Mouse (Mus musculus) forebrain, embryonic 12.5 days (tissue): ENCODE data around the gene Ptf1a. TPM values are rescaled to one million over a fixed set of nuclear protein-coding genes. Genes with fewer than 3 reads are reported as not detected.

Experiments
- ATAC-seq: fragments of 200-750 bp; cut with Nextera tagmentation; 2 replicates; pipeline ENCODE4 v1.8.0; 2017; ENCODE audit warnings: moderate TSS enrichment; ENCODE audit not compliant: low FRiP score
- H3K27ac ChIP-seq: fragments of 300-500 bp; sonication (generic); 2 replicates; pipeline ENCODE4 v1.5.1; 2016; ENCODE audit warnings: mild to moderate bottlenecking
- H3K27me3 ChIP-seq: fragments of 300-500 bp; sonication (generic); 2 replicates; pipeline ENCODE4 v1.6.1; 2016; ENCODE audit warnings: mild to moderate bottlenecking
- H3K36me3 ChIP-seq: fragments of 300-500 bp; sonication (generic); replicated peaks from 2 replicates; pipeline ENCODE4 v1.6.1; 2016; ENCODE audit warnings: mild to moderate bottlenecking
- H3K4me1 ChIP-seq: fragments of 300-500 bp; sonication (generic); 2 replicates; pipeline ENCODE4 v1.6.1; 2016
- H3K4me2 ChIP-seq: fragments of 300-500 bp; sonication (generic); 2 replicates; pipeline ENCODE4 v1.6.1; 2016; ENCODE audit warnings: mild to moderate bottlenecking, moderate library complexity
- H3K4me3 ChIP-seq: fragments of 300-500 bp; sonication (generic); replicated peaks from 2 replicates; pipeline ENCODE4 v1.5.1; 2016; ENCODE audit warnings: mild to moderate bottlenecking
- H3K9ac ChIP-seq: fragments of 300-500 bp; sonication (generic); 2 replicates; pipeline ENCODE4 v1.6.1; 2016; ENCODE audit warnings: mild to moderate bottlenecking
- H3K9me3 ChIP-seq: fragments of 300-500 bp; sonication (generic); 2 replicates; pipeline ENCODE4 v1.6.1; 2016
- whole genome bisulfite sequencing: fragments of 180-500 bp; shearing (Covaris S2); methylation state at CpG from one replicate; pipeline ENCODE4 v1.1.7; 2016; 5-methylcytosine and 5-hydroxymethylcytosine counted together
- polyA plus RNA-seq: library from polyadenylated mRNA; unstranded; fragments of >200 nt; fragmentation: Nextera tagmentation; extraction: Ambion mirVana; gene quantifications from 2 replicates; pipeline ENCODE4 v1.2.1, GENCODE M21; 2016

Ptf1a gene
- polyA plus RNA-seq, 1 experiment from 2014 or later = 0.78 TPM

- Histone ChIP-seq H3K27ac (no peak overlapping the region), H3K36me3 (no peaks in the 10 kb centered on the region), H3K4me3 (peak overlapping the region; percentile 33), H3K4me2 (peak overlapping the region; percentile 51), H3K9me3 (no peaks in the 10 kb centered on the region; the same call in 1 of the 2 replicates), H3K4me1 (peaks cover 21% of the 10 kb centered on the region), H3K27me3 (peaks cover 88% of the 10 kb centered on the region), H3K9ac (no peak overlapping the region)
- ATAC-seq = peak; percentile 57
- under 1% methylated on average over 33 of the region's 33 CpGs for WGBS
Observed at GRCm38 (mm10) chr2:19430746-19431145, 14.7 kb upstream of the Ptf1a start.

GRCm38 (mm10) chr2:19431186-19431585, 14.3 kb upstream of the Ptf1a start:
- no peaks in the 10 kb centered on the region; the same call in 1 of the 2 replicates for H3K9me3 ChIP-seq
- H3K4me1 ChIP-seq = peaks cover 21% of the 10 kb centered on the region
- H3K27ac ChIP-seq = no peak overlapping the region
- H3K36me3 ChIP-seq = no peaks in the 10 kb centered on the region
- peaks cover 91% of the 10 kb centered on the region for H3K27me3 ChIP-seq
- WGBS = 1% methylated on average over 18 of the region's 18 CpGs
- H3K4me3 ChIP-seq = peak overlapping the region; percentile 33
- ATAC-seq = peak; percentile 73
- peak overlapping the region; percentile 51 for H3K4me2 ChIP-seq
- no peak overlapping the region for H3K9ac ChIP-seq

GRCm38 (mm10) chr2:19431614-19432323, 13.7 kb upstream of the Ptf1a start:
- Histone ChIP-seq H3K4me2 (peak overlapping the region; percentile 51), H3K9ac (no peak overlapping the region), H3K27ac (no peak overlapping the region), H3K4me1 (peaks cover 21% of the 10 kb centered on the region), H3K27me3 (peaks cover 89% of the 10 kb centered on the region), H3K9me3 (no peaks in the 10 kb centered on the region; the same call in 1 of the 2 replicates), H3K36me3 (no peaks in the 10 kb centered on the region), H3K4me3 (peak overlapping the region; percentile 33; the same call in 1 of the 2 replicates)
- ATAC-seq = peak; percentile 44
- WGBS = 2% methylated on average over 41 of the region's 41 CpGs

GRCm38 (mm10) chr2:19444346-19444745, 1.1 kb upstream of the Ptf1a start:
- no peak overlapping the region for H3K4me3 ChIP-seq
- 3% methylated on average over 9 of the region's 9 CpGs for WGBS
- H3K27me3 ChIP-seq = peaks cover 93% of the 10 kb centered on the region
- H3K4me1 ChIP-seq = peaks cover 26% of the 10 kb centered on the region
- H3K9me3 ChIP-seq = no peaks in the 10 kb centered on the region
- no peak overlapping the region for H3K4me2 ChIP-seq
- H3K9ac ChIP-seq = no peak overlapping the region
- no peak for ATAC-seq
- H3K36me3 ChIP-seq = no peaks in the 10 kb centered on the region
- H3K27ac ChIP-seq = no peak overlapping the region

GRCm38 (mm10) chr2:19445871-19446501, 523 bp downstream of the Ptf1a start:
- Histone ChIP-seq H3K27me3 (peaks cover 97% of the 10 kb centered on the region), H3K36me3 (no peaks in the 10 kb centered on the region), H3K9ac (peak overlapping the region; percentile 17; the same call in 1 of the 2 replicates), H3K4me2 (peak overlapping the region; percentile 61), H3K27ac (no peak overlapping the region), H3K9me3 (no peaks in the 10 kb centered on the region), H3K4me3 (peak overlapping the region; percentile 36), H3K4me1 (peaks cover 26% of the 10 kb centered on the region)
- WGBS = 0% methylated on average over 67 of the region's 67 CpGs
- ATAC-seq = peak; percentile 39; the same call in 1 of the 2 replicates

GRCm38 (mm10) chr2:19446746-19447145, 1.3 kb downstream of the Ptf1a start:
- no peak for ATAC-seq
- Histone ChIP-seq H3K27ac (no peak overlapping the region), H3K4me2 (no peak overlapping the region), H3K4me1 (peaks cover 26% of the 10 kb centered on the region), H3K36me3 (no peaks in the 10 kb centered on the region), H3K9me3 (no peaks in the 10 kb centered on the region), H3K9ac (no peak overlapping the region), H3K27me3 (peaks cover 97% of the 10 kb centered on the region), H3K4me3 (no peak overlapping the region)
- 6% methylated on average over 7 of the region's 7 CpGs for WGBS

- Histone ChIP-seq H3K9me3 (no peaks in the 10 kb centered on the region), H3K27ac (no peak overlapping the region), H3K9ac (no peak overlapping the region), H3K36me3 (no peaks in the 10 kb centered on the region), H3K27me3 (peaks cover 97% of the 10 kb centered on the region), H3K4me3 (peak overlapping the region; percentile 22), H3K4me1 (peaks cover 34% of the 10 kb centered on the region), H3K4me2 (peak overlapping the region; percentile 51)
- under 1% methylated on average over 28 of the region's 31 CpGs for WGBS
- ATAC-seq = peak; percentile 53
Observed at GRCm38 (mm10) chr2:19448042-19448700, 2.7 kb downstream of the Ptf1a start.

- Histone ChIP-seq H3K9ac (no peak overlapping the region), H3K27ac (no peak overlapping the region), H3K27me3 (peaks cover 97% of the 10 kb centered on the region), H3K36me3 (no peaks in the 10 kb centered on the region), H3K9me3 (no peaks in the 10 kb centered on the region), H3K4me3 (no peak overlapping the region), H3K4me1 (peaks cover 40% of the 10 kb centered on the region), H3K4me2 (no peak overlapping the region)
- 23% methylated on average over 4 of the region's 4 CpGs for WGBS
- ATAC-seq = no peak
Observed at GRCm38 (mm10) chr2:19449308-19449707, 3.8 kb downstream of the Ptf1a start.

GRCm38 (mm10) chr2:19452531-19453055, 7.1 kb downstream of the Ptf1a start:
- peak overlapping the region; percentile 24; the same call in 1 of the 2 replicates for H3K4me2 ChIP-seq

GRCm38 (mm10) chr2:19455228-19455627, 9.8 kb downstream of the Ptf1a start:
- no peak for ATAC-seq

More at GRCm38 (mm10) chr2:19452531-19453055, 7.1 kb downstream of the Ptf1a start:
- no peak overlapping the region for H3K4me3 ChIP-seq
- H3K36me3 ChIP-seq = no peaks in the 10 kb centered on the region
- ATAC-seq = no peak
- no peak overlapping the region for H3K9ac ChIP-seq
- WGBS = 2% methylated on average over 19 of the region's 19 CpGs
- H3K9me3 ChIP-seq = no peaks in the 10 kb centered on the region
- peaks cover 100% of the 10 kb centered on the region for H3K27me3 ChIP-seq
- no peak overlapping the region for H3K27ac ChIP-seq
- peaks cover 25% of the 10 kb centered on the region for H3K4me1 ChIP-seq

GRCm38 (mm10) chr2:19455857-19456482, 10.5 kb downstream of the Ptf1a start:
- WGBS = 3% methylated on average over 10 of the region's 10 CpGs
- Histone ChIP-seq H3K4me1 (peaks cover 17% of the 10 kb centered on the region), H3K36me3 (no peaks in the 10 kb centered on the region), H3K9ac (no peak overlapping the region), H3K4me3 (no peak overlapping the region), H3K27me3 (peaks cover 74% of the 10 kb centered on the region), H3K9me3 (no peaks in the 10 kb centered on the region), H3K27ac (no peak overlapping the region), H3K4me2 (no peak overlapping the region)
- ATAC-seq = peak; percentile 79; the same call in 1 of the 2 replicates

More at GRCm38 (mm10) chr2:19455228-19455627, 9.8 kb downstream of the Ptf1a start:
- Histone ChIP-seq H3K4me2 (no peak overlapping the region; the same call in 1 of the 2 replicates), H3K9me3 (no peaks in the 10 kb centered on the region), H3K27ac (no peak overlapping the region), H3K4me1 (peaks cover 17% of the 10 kb centered on the region), H3K9ac (no peak overlapping the region), H3K36me3 (no peaks in the 10 kb centered on the region), H3K4me3 (no peak overlapping the region), H3K27me3 (peaks cover 81% of the 10 kb centered on the region)
- 1% methylated on average over 5 of the region's 5 CpGs for WGBS
